Mouse (Mus musculus): Measurements from ENCODE around the gene Fmnl2. TPM values are rescaled to one million over a fixed set of nuclear protein-coding genes. Genes with fewer than 3 reads are reported as not detected.
A peak's percentile ranks its signal among the peaks of the same experiment; 100 is the strongest.

Fmnl2 gene
- polyA plus RNA-seq, 1 experiment from 2014 or later: 3.0 TPM

GRCm38 (mm10) chr2:52952202-52952730 lies 94.6 kb downstream of the Fmnl2 start:
- DNase-seq (ENCODE audit: low spot score) (no peak), ATAC-seq (ENCODE audit: low FRiP score, low TSS enrichment) (no peak)

DNA sequence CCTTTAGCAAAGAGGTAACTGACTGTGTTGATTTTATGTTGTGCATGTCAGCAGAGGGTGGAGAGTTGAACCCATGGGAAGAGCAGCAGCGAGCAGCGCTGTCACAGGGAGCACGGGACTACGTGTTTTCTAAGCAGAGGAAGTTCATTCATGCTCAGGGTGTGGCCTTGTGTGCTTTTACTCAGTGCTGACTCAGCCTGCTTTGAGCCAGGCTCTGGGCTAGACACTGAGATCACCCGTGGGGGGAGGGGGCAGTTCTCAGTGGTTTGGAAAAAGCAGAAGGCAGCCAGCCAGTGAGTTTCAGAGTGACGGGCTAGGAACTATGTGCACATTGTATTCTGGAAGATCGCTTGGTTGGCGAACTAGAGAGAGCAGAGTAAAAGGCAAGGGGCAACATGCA lies 97.4 kb downstream of the Fmnl2 start:
- 32% methylated on average over 8 of the region's 8 CpGs for WGBS
- Histone ChIP-seq H3K27ac (replicated peaks) (no peak overlapping the region), H3K9ac (ENCODE audit: low read length) (no peak overlapping the region), H3K4me3 (ENCODE audit: low read depth, low read length) (no peak overlapping the region), H3K36me3 (ENCODE audit: control insufficient read depth, insufficient read depth, low read length) (no peaks in the 10 kb centered on the region), H3K4me2 (replicated peaks; ENCODE audit: low read depth) (no peak overlapping the region), H3K27me3 (ENCODE audit: control insufficient read depth, insufficient read depth, low read length) (no peaks in the 10 kb centered on the region), H3K9me3 (ENCODE audit: control insufficient read depth, low read length) (no peaks in the 10 kb centered on the region), H3K4me1 (replicated peaks; ENCODE audit: control insufficient read depth, insufficient read depth) (peaks cover 16% of the 10 kb centered on the region)
- peak; percentile 70 for DNase-seq (ENCODE audit: low spot score)
- peak; percentile 93 for ATAC-seq (ENCODE audit: low FRiP score, low TSS enrichment)
- TF ChIP-seq EP300 (optimal IDR thresholded peaks at IDR 0.05) (no peak), CTCF (IDR thresholded peaks at IDR 0.05; ENCODE audit: low read depth) (no peak)

More at GRCm38 (mm10) chr2:52952202-52952730, 94.6 kb downstream of the Fmnl2 start:
- 61% methylated on average over 6 of the region's 6 CpGs for WGBS
- H3K9me3 ChIP-seq (ENCODE audit: control insufficient read depth, low read length): no peaks in the 10 kb centered on the region
- no peaks in the 10 kb centered on the region for H3K27me3 ChIP-seq (ENCODE audit: control insufficient read depth, insufficient read depth, low read length)
- TF ChIP-seq EP300 (optimal IDR thresholded peaks at IDR 0.05) (no peak), CTCF (IDR thresholded peaks at IDR 0.05; ENCODE audit: low read depth) (no peak)
- no peak overlapping the region for H3K9ac ChIP-seq (ENCODE audit: low read length)
- no peak overlapping the region for H3K4me3 ChIP-seq (ENCODE audit: low read depth, low read length)
- no peak overlapping the region for H3K4me2 ChIP-seq (replicated peaks; ENCODE audit: low read depth)
- no peak overlapping the region for H3K27ac ChIP-seq (replicated peaks)
- H3K4me1 ChIP-seq (replicated peaks; ENCODE audit: control insufficient read depth, insufficient read depth): no peaks in the 10 kb centered on the region; the same call in 1 of the 2 replicates
- H3K36me3 ChIP-seq (ENCODE audit: control insufficient read depth, insufficient read depth, low read length): no peaks in the 10 kb centered on the region

DNA sequence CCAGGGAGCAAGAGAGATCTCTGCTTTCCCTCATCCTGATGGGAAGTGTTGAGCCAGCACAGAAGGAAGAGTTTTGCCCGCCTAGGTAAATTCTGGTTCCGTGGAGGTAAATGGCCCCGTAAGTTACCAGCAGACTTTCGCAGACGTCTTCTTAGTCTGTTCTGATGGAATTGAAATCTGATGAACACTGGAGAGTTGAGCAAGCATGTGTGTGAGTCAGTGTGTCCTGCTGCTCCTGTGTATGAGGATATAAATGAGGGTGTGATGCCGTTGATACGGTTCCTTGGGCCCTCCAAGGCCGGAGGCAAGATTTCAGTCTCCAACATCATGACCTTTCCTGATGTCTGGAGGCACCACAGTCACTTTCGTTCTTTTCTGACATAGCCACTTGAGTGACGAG lies 98.2 kb downstream of the Fmnl2 start:
- Histone ChIP-seq H3K36me3 (ENCODE audit: control insufficient read depth, insufficient read depth, low read length) (no peaks in the 10 kb centered on the region), H3K4me1 (replicated peaks; ENCODE audit: control insufficient read depth, insufficient read depth) (peaks cover 16% of the 10 kb centered on the region), H3K9ac (ENCODE audit: low read length) (no peak overlapping the region), H3K4me2 (replicated peaks; ENCODE audit: low read depth) (no peak overlapping the region), H3K4me3 (ENCODE audit: low read depth, low read length) (no peak overlapping the region), H3K27ac (replicated peaks) (no peak overlapping the region), H3K9me3 (ENCODE audit: control insufficient read depth, low read length) (no peaks in the 10 kb centered on the region), H3K27me3 (ENCODE audit: control insufficient read depth, insufficient read depth, low read length) (no peaks in the 10 kb centered on the region)
- 89% methylated on average over 10 of the region's 10 CpGs for WGBS
- ATAC-seq (ENCODE audit: low FRiP score, low TSS enrichment) (no peak), DNase-seq (ENCODE audit: low spot score) (no peak)
- no peak for TF ChIP-seq CTCF (IDR thresholded peaks at IDR 0.05; ENCODE audit: low read depth)
- TF ChIP-seq EP300 (optimal IDR thresholded peaks at IDR 0.05): no peak

GRCm38 (mm10) chr2:52957771-52958534 lies 100.3 kb downstream of the Fmnl2 start:
- Histone ChIP-seq H3K4me1 (replicated peaks; ENCODE audit: control insufficient read depth, insufficient read depth) (peaks cover 16% of the 10 kb centered on the region), H3K4me3 (ENCODE audit: low read depth, low read length) (no peak overlapping the region), H3K4me2 (replicated peaks; ENCODE audit: low read depth) (peak overlapping the region; percentile 42; the same call in 1 of the 2 replicates), H3K36me3 (ENCODE audit: control insufficient read depth, insufficient read depth, low read length) (no peaks in the 10 kb centered on the region), H3K27me3 (ENCODE audit: control insufficient read depth, insufficient read depth, low read length) (no peaks in the 10 kb centered on the region), H3K9ac (ENCODE audit: low read length) (no peak overlapping the region), H3K27ac (replicated peaks) (peak overlapping the region; percentile 71), H3K9me3 (ENCODE audit: control insufficient read depth, low read length) (no peaks in the 10 kb centered on the region)
- ATAC-seq (ENCODE audit: low FRiP score, low TSS enrichment): no peak
- DNase-seq (ENCODE audit: low spot score): no peak
- 51% methylated on average over 8 of the region's 8 CpGs for WGBS
- TF ChIP-seq CTCF (IDR thresholded peaks at IDR 0.05; ENCODE audit: low read depth) (no peak), EP300 (optimal IDR thresholded peaks at IDR 0.05) (no peak)

GRCm38 (mm10) chr2:52958535-52959290 lies 101.1 kb downstream of the Fmnl2 start:
- 7% methylated on average over 15 of the region's 15 CpGs for WGBS
- Histone ChIP-seq H3K4me2 (replicated peaks; ENCODE audit: low read depth) (peak overlapping the region; percentile 42), H3K4me3 (ENCODE audit: low read depth, low read length) (peak overlapping the region; percentile 12; the same call in 1 of the 2 replicates), H3K36me3 (ENCODE audit: control insufficient read depth, insufficient read depth, low read length) (no peaks in the 10 kb centered on the region), H3K9ac (ENCODE audit: low read length) (no peak overlapping the region; the same call in 1 of the 2 replicates), H3K27me3 (ENCODE audit: control insufficient read depth, insufficient read depth, low read length) (no peaks in the 10 kb centered on the region), H3K4me1 (replicated peaks; ENCODE audit: control insufficient read depth, insufficient read depth) (peaks cover 16% of the 10 kb centered on the region), H3K27ac (replicated peaks) (peak overlapping the region; percentile 71), H3K9me3 (ENCODE audit: control insufficient read depth, low read length) (no peaks in the 10 kb centered on the region)
- TF ChIP-seq EP300 (optimal IDR thresholded peaks at IDR 0.05) (no peak), CTCF (IDR thresholded peaks at IDR 0.05; ENCODE audit: low read depth) (no peak)
- ATAC-seq (ENCODE audit: low FRiP score, low TSS enrichment): peak; percentile 56
- DNase-seq (ENCODE audit: low spot score): peak; percentile 79
